Mouse (Mus musculus) macrophage (primary cell): ENCODE data around the gene Cck. TPM values are rescaled to one million over a fixed set of nuclear protein-coding genes. Genes with fewer than 3 reads are reported as not detected.
"Not testable (repeated sequence)": the region's sequence is repeated elsewhere in the genome, so short reads cannot be mapped to it uniquely, and the experiment has no call there.

Source experiments
- H3K27ac ChIP-seq: fragments of 350-480 bp; formaldehyde crosslinking; 2 replicates; pipeline ENCODE4 v1.9.0; 2021
- H3K36me3 ChIP-seq: fragments of 350-480 bp; formaldehyde crosslinking; 2 replicates; pipeline ENCODE4 v1.9.0; 2021; ENCODE audit errors: inconsistent target
- H3K4me3 ChIP-seq: fragments of 350-480 bp; formaldehyde crosslinking; 2 replicates; pipeline ENCODE4 v1.9.0; 2021; ENCODE audit errors: inconsistent target
- H3K79me2 ChIP-seq: fragments of 350-480 bp; formaldehyde crosslinking; 2 replicates; pipeline ENCODE4 v1.9.0; 2021; ENCODE audit errors: inconsistent target
- WGBS: methylation state at CpG from one replicate; pipeline ENCODE4 v1.1.7; 2026; ENCODE audit warnings: inconsistent platforms; ENCODE audit not compliant: missing documents; 5-methylcytosine and 5-hydroxymethylcytosine counted together
- polyA plus RNA-seq: library from polyadenylated mRNA; stranded (reverse); fragments of 250-400 nt; gene quantifications from 3 replicates; pipeline ENCODE4 v1.2.4, GENCODE M21; 2018; ENCODE audit warnings: inconsistent platforms

Cck gene
- polyA plus RNA-seq, 1 experiment from 2014 or later, result not detected

DNA sequence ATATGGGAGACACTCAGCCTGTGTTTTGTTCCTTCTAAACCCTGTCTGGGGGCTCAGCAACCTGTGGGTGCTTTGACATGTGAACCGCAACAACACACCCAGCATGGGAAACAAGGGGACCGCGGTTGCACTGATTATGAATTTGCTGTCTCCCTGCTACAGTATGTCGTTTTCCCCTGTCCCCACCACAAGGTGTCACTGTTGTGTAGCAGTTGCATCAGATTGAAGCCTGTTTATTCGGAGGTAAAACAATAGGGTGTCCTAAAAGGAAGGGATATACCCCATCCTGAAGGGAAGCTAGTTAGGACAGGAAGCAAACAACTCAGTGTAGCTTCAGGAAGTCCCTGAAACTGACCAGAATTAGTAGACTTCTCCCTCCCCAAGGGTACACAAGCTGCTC lies 16.0 kb downstream of the Cck start:
- Histone ChIP-seq H3K4me3 (no peak overlapping the region), H3K79me2 (no peaks in the 10 kb centered on the region), H3K27ac (no peak overlapping the region), H3K36me3 (no peaks in the 10 kb centered on the region)
- 13% methylated on average over 5 of the region's 5 CpGs for WGBS

DNA sequence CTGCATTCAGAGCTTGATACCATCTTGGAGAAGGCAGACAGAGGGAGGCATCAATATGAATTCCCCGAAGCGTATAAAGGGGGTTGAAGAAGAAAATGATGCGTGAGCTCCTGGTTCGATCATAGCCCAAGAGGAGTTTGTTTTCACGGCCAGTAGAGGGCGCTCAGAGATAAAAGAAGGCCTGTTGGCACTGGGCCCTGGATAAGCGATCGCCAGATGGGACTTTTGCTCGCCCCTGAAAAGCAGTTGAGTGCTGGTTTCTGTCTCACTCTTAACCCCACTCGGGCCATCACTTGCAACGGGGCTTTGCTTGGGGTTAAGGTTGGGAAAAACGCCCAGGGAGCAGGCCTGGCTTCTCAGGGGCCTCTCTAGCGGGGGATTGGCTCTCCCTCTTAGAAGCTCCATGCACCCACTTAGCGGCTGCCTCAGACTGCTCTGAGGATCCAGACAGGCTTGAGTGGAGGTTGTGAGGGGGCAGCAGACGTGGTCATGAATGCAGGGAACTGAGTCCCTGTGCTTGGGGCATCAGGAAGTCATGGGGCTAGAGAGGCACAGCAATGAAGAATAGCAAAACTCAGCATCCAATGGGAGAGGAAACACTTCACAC lies 18.1 kb downstream of the Cck start:
- Histone ChIP-seq H3K4me3 (no peak overlapping the region), H3K36me3 (peaks cover 15% of the 10 kb centered on the region), H3K79me2 (no peaks in the 10 kb centered on the region), H3K27ac (no peak overlapping the region)
- 22% methylated on average over 15 of the region's 15 CpGs for WGBS

DNA sequence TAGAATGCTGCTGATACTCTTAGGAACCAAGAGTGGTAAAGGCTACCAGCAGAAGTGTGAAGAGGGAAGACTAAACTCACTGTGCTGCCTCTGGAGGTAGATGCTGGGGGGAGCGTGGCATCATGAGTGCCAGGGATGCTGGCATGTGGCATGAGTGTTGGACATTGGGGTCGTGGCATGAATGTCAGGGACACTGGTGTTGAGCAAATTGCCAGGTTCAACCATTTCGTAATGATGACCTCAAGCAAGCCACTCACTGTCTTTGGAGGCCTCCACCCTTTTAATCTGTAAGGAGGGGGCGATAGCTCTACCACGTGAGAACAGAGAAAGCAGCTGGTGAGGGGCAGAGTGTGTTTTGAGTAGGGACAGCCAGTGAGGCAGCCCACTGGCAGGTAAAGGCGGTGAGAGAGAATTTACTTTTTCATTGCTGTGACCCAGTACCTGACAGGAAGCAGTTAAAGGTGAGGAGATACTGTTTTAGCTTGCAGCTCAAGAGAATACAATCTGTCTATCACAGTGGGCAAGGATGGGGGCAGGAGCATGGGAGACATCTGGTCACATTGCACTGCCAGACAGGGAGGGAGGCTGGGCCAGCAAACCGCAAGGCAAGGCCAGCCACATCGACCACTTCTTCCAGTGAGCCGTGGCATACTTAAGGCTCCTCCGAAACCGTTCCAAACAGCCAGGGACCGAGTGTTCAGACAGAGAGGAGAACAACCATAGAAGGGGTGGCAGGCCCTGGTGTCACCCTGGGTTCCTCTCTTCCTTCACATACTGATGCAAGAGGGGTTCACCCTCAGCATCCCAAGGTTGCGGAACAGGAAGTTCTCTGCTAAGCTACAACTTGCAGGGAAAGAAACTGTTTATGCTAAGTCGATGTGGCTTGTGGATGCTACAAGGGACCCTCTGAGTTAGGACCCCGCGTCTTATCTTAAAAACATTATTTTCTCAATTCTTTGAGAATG lies 19.7 kb downstream of the Cck start:
- peaks cover 31% of the 10 kb centered on the region for H3K36me3 ChIP-seq
- no peaks in the 10 kb centered on the region for H3K79me2 ChIP-seq
- no peak overlapping the region for H3K4me3 ChIP-seq
- 62% methylated on average over 16 of the region's 16 CpGs for WGBS
- H3K27ac ChIP-seq, result no peak overlapping the region

DNA sequence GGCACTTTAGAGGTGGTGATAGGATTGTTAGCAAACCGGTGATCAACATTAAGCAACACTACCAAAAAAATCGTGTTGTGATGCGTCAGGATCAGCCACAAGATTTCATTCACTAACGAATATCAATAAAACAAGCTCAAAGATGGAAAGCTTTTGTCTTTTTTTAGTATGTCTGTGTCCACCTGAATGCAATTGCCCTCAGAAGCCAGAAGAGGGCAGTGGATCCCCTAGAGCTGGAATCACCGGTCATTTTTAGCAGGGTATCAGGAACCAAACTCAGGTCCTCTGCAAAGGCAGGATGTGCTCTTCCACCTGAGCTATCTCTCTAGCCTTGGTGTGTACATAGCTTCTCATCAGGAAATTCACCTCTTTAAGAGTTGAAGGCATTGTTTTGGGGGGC lies 20.7 kb downstream of the Cck start:
- WGBS, result 92% methylated on average over 5 of the region's 5 CpGs
- no peak overlapping the region for H3K27ac ChIP-seq
- H3K4me3 ChIP-seq, result no peak overlapping the region
- H3K36me3 ChIP-seq, result peaks cover 38% of the 10 kb centered on the region
- H3K79me2 ChIP-seq, result no peaks in the 10 kb centered on the region

DNA sequence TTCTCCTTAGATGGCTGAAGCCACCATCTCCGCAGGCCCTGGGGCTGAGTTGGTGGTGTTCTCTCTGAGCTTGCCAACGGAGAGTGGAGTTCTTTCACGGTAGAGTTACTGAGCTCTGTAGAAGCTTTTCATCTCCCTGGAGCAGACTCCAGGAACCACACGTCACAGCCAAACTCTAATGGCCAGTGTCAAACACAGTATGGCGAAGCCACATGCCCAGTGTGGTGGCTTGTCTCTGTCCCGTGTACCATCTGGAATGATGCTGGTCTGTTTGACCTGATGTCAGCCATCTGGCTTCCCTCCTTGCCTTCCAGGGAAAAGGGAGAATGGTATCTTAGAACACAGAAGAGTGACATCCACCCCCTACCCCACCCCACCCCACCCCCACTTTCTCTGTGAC lies 25.8 kb downstream of the Cck start:
- peaks cover 73% of the 10 kb centered on the region for H3K36me3 ChIP-seq
- 91% methylated on average over 6 of the region's 6 CpGs for WGBS

DNA sequence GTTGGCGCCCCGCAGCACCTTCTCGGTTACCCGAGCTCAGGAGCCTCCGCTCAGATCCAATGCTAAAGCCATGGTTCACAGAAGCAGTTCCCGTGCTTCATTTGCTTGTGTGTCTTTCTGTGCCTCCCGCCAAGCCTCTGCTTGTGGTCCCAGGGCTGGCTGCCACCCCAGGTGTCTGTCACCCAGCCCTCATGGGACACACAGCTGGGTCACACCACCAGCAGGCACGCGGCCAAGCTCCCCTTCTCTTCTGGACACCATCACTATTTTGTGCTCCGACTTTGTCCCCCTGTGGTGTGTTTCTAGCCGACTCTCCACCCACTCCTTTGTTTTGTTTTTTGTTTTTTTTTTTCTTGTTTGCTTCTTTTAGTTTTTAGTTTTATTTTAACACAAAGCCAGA lies 28.0 kb downstream of the Cck start:
- Histone ChIP-seq H3K79me2 (no peaks in the 10 kb centered on the region), H3K36me3 (peaks cover 66% of the 10 kb centered on the region; the same call in 1 of the 2 replicates), H3K27ac (no peak overlapping the region), H3K4me3 (no peak overlapping the region)
- WGBS, result 91% methylated on average over 11 of the region's 11 CpGs

More for the DNA sequence above, 25.8 kb downstream of the Cck start:
- no peaks in the 10 kb centered on the region for H3K79me2 ChIP-seq
- H3K4me3 ChIP-seq, result no peak overlapping the region
- no peak overlapping the region for H3K27ac ChIP-seq

DNA sequence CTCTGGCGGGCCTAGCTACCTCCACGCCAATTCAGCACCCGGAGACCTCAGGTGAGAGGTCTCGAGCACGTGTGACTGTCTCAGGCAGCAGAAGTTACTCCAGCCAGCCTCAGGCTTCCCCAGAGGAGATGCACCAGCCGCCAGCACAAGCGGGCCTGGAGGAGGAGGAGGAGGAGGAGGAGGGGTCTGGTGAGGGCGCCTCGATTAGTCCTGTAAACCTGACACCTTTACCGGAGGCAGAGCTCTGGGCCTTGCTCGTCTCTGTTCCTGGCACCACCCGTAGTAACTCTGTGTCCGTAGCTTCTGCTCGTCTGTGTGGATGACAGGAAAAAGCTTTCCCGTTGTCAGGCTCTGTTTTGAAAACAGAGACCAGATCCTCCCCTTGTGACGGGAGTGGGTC lies 35.0 kb downstream of the Cck start:
- Histone ChIP-seq H3K36me3 (peaks cover 70% of the 10 kb centered on the region), H3K4me3 (no peak overlapping the region)
- WGBS, result 95% methylated on average over 13 of the region's 16 CpGs

DNA sequence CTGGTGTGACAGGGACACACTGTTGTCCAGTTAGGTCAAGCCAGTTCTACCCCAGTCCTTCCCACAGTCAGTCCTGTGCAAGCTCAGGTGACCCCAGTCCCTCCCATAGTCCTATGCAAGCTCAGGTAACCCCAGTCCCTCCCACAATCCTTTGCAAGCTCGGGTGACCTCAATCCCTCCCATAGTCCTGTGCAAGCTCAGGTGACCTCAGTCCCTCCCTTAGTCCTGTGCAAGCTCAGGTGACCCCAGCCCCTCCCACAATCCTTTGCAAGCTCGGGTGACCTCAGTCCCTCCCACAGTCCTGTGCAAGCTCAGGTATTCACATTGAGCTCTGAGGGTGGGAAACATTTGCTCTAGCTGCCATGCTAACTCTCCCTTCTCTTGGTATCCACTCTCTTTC lies 35.5 kb downstream of the Cck start:
- Histone ChIP-seq H3K36me3 (peaks cover 75% of the 10 kb centered on the region), H3K27ac (no peak overlapping the region), H3K79me2 (no peaks in the 10 kb centered on the region), H3K4me3 (no peak overlapping the region)
- 94% methylated on average over 2 of the region's 2 CpGs for WGBS

More for the DNA sequence above, 35.0 kb downstream of the Cck start:
- Histone ChIP-seq H3K27ac (no peak overlapping the region), H3K79me2 (no peaks in the 10 kb centered on the region)

DNA sequence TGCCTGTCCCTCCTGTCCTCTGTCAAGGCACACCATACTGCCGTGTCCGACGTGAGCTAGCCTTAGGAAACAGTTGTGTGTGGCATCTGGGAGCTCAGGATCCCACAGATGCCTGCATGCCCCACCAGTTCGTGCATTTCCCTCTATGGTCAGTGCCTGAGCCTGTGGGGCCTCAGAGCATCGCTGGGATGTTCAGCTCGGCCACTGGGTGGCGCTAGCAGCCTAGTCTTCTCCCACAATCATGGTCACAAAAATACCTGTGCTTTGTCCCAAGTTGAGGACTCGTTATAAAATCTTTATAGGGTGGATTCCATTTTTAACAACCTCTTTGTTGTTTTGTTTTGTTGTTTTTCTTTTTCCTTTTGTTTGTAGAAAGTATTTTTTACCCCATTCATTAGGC lies 37.0 kb downstream of the Cck start:
- H3K79me2 ChIP-seq, result no peaks in the 10 kb centered on the region
- H3K27ac ChIP-seq, result no peak overlapping the region
- WGBS, result 45% methylated on average over 8 of the region's 8 CpGs
- no peak overlapping the region for H3K4me3 ChIP-seq
- H3K36me3 ChIP-seq, result peaks cover 89% of the 10 kb centered on the region

DNA sequence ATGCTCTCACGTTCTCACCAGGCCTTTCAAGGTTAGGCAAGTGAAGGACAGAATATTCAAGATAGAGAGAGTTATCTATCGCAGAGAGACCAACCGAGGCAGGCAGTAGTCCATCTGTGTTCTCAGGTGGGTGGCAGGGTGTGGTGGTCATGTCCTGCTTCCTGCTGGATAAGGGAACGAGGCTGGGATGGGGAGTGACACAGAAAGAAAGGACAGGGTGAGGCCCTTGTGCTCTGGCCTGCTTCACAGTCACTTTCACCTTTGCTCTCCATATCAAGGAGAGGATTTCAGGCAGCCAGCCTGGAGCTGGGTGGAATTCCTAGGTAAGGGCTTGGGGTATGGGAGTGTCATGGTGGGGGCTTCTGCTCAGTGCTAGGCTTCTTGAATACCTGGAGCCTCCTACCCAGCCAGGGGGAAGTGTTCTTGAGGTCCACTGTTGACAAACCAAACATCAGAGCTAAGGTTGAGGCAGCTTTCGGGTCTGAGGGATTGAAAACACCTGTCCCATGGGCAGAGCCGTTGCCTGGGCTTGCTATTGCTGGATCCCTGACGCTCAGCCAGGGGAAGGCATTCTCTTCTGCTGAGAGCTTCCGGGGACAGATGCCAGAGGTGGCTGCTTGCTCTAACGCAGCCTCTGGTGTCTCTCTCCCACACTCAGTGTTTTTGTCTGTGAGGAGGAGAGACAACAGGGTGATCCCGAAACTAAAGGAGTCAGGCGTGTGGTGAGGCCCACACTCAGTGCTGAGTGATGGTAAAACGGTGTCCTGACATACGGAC lies 38.6 kb downstream of the Cck start:
- 92% methylated on average over 13 of the region's 13 CpGs for WGBS
- Histone ChIP-seq H3K4me3 (no peak overlapping the region), H3K27ac (no peak overlapping the region), H3K36me3 (peaks cover 85% of the 10 kb centered on the region), H3K79me2 (no peaks in the 10 kb centered on the region)

DNA sequence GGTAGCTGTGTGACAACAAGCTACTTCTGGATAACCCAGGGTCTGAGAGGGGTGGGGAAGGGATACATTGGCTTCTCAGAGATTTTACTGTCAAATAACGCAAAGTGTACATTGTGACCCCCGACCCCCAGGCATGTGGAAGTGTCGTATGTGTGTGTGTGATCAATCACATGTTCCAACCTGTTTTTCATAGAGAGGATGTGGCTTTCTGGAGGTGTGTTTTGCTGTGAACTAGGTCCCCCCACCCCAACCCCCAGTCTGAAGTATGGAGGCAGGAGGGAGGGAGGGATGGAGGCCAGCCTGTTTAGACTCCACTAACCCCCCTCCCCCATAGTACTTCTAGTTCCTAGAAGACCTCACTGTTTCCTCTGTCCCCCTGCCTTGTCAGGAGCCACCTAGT lies 40.6 kb downstream of the Cck start:
- H3K36me3 ChIP-seq, result peaks cover 85% of the 10 kb centered on the region
- no peak overlapping the region for H3K27ac ChIP-seq
- no peak overlapping the region for H3K4me3 ChIP-seq
- H3K79me2 ChIP-seq, result no peaks in the 10 kb centered on the region
- WGBS, result 92% methylated on average over 3 of the region's 3 CpGs

DNA sequence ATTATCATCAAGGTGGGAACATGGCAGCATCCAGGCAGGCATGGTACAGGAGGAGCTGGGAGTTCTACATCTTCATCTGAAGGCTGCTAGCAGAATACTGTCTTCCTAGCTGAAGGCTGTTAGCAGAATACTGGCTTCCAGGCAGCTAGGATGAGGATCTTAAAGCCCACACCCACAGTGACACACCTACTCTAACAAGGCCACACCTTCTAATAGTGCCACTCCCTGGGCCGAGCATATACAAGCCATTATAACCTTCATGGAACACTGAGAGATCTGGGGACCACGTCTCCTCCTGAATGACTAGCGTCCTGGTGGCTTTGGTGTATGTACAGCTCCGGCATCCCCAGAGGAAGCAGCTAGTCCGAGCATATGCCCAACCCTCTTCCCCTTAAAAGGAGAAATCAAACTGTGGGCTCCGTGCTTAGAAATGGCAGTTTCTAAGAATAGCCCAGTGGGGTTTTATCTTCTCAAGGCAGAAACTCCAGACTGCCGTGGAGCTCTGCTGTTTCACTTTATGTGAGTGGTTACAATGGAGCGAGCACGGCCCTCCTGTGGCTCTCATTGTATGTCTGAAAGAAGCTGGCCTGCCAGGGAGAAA lies 43.1 kb downstream of the Cck start:
- 23% methylated on average over 9 of the region's 9 CpGs for WGBS
- H3K4me3 ChIP-seq, H3K27ac ChIP-seq: not testable (repeated sequence)

DNA sequence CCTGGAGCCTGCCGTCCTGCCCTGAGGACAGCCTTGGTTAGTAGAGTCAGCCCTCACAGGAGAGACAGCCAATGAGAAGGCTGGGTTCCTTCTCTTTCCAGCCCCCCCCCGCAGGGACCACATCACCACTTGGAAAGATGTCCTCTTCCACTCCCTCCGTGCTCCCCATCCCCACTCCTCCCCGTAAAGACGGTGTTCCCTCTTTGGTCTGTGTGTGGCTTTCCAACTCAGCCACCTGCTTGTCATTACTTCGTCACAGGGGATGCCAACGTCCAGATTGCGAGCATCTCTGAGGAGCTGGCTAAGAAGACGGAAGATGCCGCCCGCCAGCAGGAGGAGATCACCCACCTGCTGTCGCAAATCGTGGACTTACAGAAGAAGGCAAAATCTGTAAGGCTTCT lies 49.1 kb downstream of the Cck start:
- WGBS, result 94% methylated on average over 11 of the region's 13 CpGs
- Histone ChIP-seq H3K4me3 (no peak overlapping the region), H3K27ac (no peak overlapping the region), H3K36me3 (peaks cover 91% of the 10 kb centered on the region), H3K79me2 (no peaks in the 10 kb centered on the region)

More for the DNA sequence above, 43.1 kb downstream of the Cck start:
- peaks cover 87% of the 10 kb centered on the region for H3K36me3 ChIP-seq
- H3K79me2 ChIP-seq, result not testable (repeated sequence)

DNA sequence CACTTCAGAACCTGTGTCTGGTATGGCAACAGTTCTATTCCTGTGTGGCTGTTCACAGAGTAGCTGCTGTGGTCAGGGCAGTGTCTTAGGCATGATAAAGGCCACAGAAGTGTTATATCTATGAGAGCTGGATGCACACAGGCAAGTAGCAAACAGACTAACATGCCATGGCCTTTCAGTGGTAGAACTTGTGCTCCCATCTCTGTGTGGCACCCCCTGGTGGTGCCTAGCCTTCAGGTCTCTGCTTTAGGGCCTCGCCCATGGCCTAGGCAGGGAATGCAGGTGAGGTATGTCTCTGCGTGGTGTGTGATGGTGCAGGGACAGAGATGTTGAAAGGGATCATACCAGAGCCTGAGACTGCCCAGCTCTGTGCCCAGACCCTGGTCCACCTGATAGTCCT lies 50.1 kb downstream of the Cck start:
- H3K36me3 ChIP-seq, result peaks cover 90% of the 10 kb centered on the region
- 92% methylated on average over 2 of the region's 2 CpGs for WGBS
- H3K4me3 ChIP-seq, result no peak overlapping the region
- H3K79me2 ChIP-seq, result no peaks in the 10 kb centered on the region
- no peak overlapping the region for H3K27ac ChIP-seq
